Mouse (Mus musculus) Muller cell, postnatal 12 days (primary cell): ENCODE measurements around the gene Parn.
A peak's percentile ranks its signal among the peaks of the same experiment; 100 is the strongest.
"Not testable (repeated sequence)": the region's sequence is repeated elsewhere in the genome, so short reads cannot be mapped to it uniquely, and the experiment has no call there.

ENCODE experiments used
- DNase-seq: peaks from one replicate; pipeline ENCODE4 v3.0.0-alpha.2; 2015; ENCODE audit errors: inconsistent ontology term

The Parn gene

GRCm38 (mm10) chr16:13667878-13668343, at the start of gene Parn:
TSS of gene Parn (minus strand) at chr16:13668170.
- peak; percentile 94 for DNase-seq

- DNase-seq = no peak
These were observed 49.0 kb upstream of the Parn start for GRCm38 (mm10) chr16:13716821-13717553.

- no peak for DNase-seq
These were observed 46.9 kb upstream of the Parn start for GRCm38 (mm10) chr16:13714910-13715309.

GRCm38 (mm10) chr16:13704676-13705075, 36.7 kb upstream of the Parn start:
- no peak for DNase-seq

- DNase-seq = no peak
These were observed 34.2 kb upstream of the Parn start for GRCm38 (mm10) chr16:13702184-13702583.

- no peak for DNase-seq
These were observed 31.0 kb upstream of the Parn start for GRCm38 (mm10) chr16:13698998-13699397.

GRCm38 (mm10) chr16:13678601-13679319, 10.8 kb upstream of the Parn start:
- DNase-seq = no peak

GRCm38 (mm10) chr16:13674511-13674910, 6.5 kb upstream of the Parn start:
- no peak for DNase-seq

- no peak for DNase-seq
These were observed 5.1 kb upstream of the Parn start for GRCm38 (mm10) chr16:13673114-13673513.

GRCm38 (mm10) chr16:13672386-13672898, 4.5 kb upstream of the Parn start:
- DNase-seq = peak; percentile 88

- DNase-seq = peak; percentile 94
These were observed 3.9 kb upstream of the Parn start, which contains the start of the genes Bfar and 3110001I22Rik for GRCm38 (mm10) chr16:13671685-13672385. TSS of gene Bfar (plus strand) at chr16:13671858. TSS of gene 3110001I22Rik (plus strand) at chr16:13671929.

- DNase-seq = not testable (repeated sequence)
These were observed 2.9 kb upstream of the Parn start for GRCm38 (mm10) chr16:13670896-13671295.

- DNase-seq = no peak
These were observed 1.3 kb upstream of the Parn start for GRCm38 (mm10) chr16:13669282-13669681.

- no peak for DNase-seq
These were observed 585 bp upstream of the Parn start for GRCm38 (mm10) chr16:13668402-13669108.

- no peak for DNase-seq
These were observed 7.2 kb downstream of the Parn start for GRCm38 (mm10) chr16:13660736-13661135.

GRCm38 (mm10) chr16:13658886-13659285, 9.1 kb downstream of the Parn start:
- DNase-seq = no peak

- DNase-seq = no peak
These were observed 22.0 kb downstream of the Parn start for GRCm38 (mm10) chr16:13645930-13646329.

GRCm38 (mm10) chr16:13644474-13644873, 23.5 kb downstream of the Parn start:
- no peak for DNase-seq

- DNase-seq = no peak
These were observed 27.9 kb downstream of the Parn start for GRCm38 (mm10) chr16:13640064-13640463.

- no peak for DNase-seq
These were observed 28.5 kb downstream of the Parn start for GRCm38 (mm10) chr16:13639508-13639907.

GRCm38 (mm10) chr16:13638198-13638597, 29.8 kb downstream of the Parn start:
- not testable (repeated sequence) for DNase-seq
